Mouse (Mus musculus): ENCODE data around the gene D130052B06Rik. TPM values are rescaled to one million over a fixed set of nuclear protein-coding genes. Genes with fewer than 3 reads are reported as not detected.
A peak's percentile ranks its signal among the peaks of the same experiment; 100 is the strongest.

D130052B06Rik gene
- not detected for total RNA-seq (2021)

- DNase-seq = no peak
Measured at GRCm38 (mm10) chr11:33598986-33599385, at the start of gene D130052B06Rik. Gene D130052B06Rik, plus strand, starts transcription at chr11:33599302.

- no peak for DNase-seq
Measured at GRCm38 (mm10) chr11:33550861-33551560, 48.1 kb upstream of the D130052B06Rik start.

GRCm38 (mm10) chr11:33554123-33554522 lies 45.0 kb upstream of the D130052B06Rik start:
- peak; percentile 11 for DNase-seq

- DNase-seq = no peak
Measured at GRCm38 (mm10) chr11:33563921-33564320, 35.2 kb upstream of the D130052B06Rik start.

- no peak for DNase-seq
Measured at GRCm38 (mm10) chr11:33570413-33570812, 28.7 kb upstream of the D130052B06Rik start.

- no peak for DNase-seq
Measured at GRCm38 (mm10) chr11:33574944-33575343, 24.2 kb upstream of the D130052B06Rik start.

GRCm38 (mm10) chr11:33578859-33579258 lies 20.2 kb upstream of the D130052B06Rik start, which contains the start of gene Gabrp:
Gene Gabrp, minus strand, starts transcription at chr11:33578959.
- no peak for DNase-seq

GRCm38 (mm10) chr11:33579621-33580020 lies 19.5 kb upstream of the D130052B06Rik start:
- no peak for DNase-seq

- DNase-seq = no peak
Measured at GRCm38 (mm10) chr11:33586614-33587013, 12.5 kb upstream of the D130052B06Rik start.

- no peak for DNase-seq
Measured at GRCm38 (mm10) chr11:33590771-33591170, 8.3 kb upstream of the D130052B06Rik start.

- DNase-seq = no peak
Measured at GRCm38 (mm10) chr11:33592826-33593225, 6.3 kb upstream of the D130052B06Rik start.

- no peak for DNase-seq
Measured at GRCm38 (mm10) chr11:33596655-33597054, 2.4 kb upstream of the D130052B06Rik start.

GRCm38 (mm10) chr11:33603174-33603573 lies 4.1 kb downstream of the D130052B06Rik start:
- no peak for DNase-seq

GRCm38 (mm10) chr11:33607784-33608183 lies 8.7 kb downstream of the D130052B06Rik start:
- DNase-seq = no peak

- DNase-seq = peak; percentile 81
Measured at GRCm38 (mm10) chr11:33614218-33614617, 15.1 kb downstream of the D130052B06Rik start.

- no peak for DNase-seq
Measured at GRCm38 (mm10) chr11:33627136-33627742, 28.1 kb downstream of the D130052B06Rik start.

- no peak for DNase-seq
Measured at GRCm38 (mm10) chr11:33637107-33637506, 38.0 kb downstream of the D130052B06Rik start.

- no peak for DNase-seq
Measured at GRCm38 (mm10) chr11:33649358-33649757, 50.3 kb downstream of the D130052B06Rik start.

GRCm38 (mm10) chr11:33654485-33654884 lies 55.4 kb downstream of the D130052B06Rik start:
- no peak for DNase-seq

GRCm38 (mm10) chr11:33655221-33655620 lies 56.1 kb downstream of the D130052B06Rik start:
- DNase-seq = no peak

- no peak for DNase-seq
Measured at GRCm38 (mm10) chr11:33655861-33656593, 56.9 kb downstream of the D130052B06Rik start.

GRCm38 (mm10) chr11:33660016-33660913 lies 61.2 kb downstream of the D130052B06Rik start:
- DNase-seq = no peak
